Mouse (Mus musculus) urinary bladder, adult 18-20 months (tissue): ENCODE data around the gene Tmem109.
A peak's percentile ranks its signal among the peaks of the same experiment; 100 is the strongest.

Experiments
- DNase-seq, 2 experiments: peaks; one replicate each; pipeline ENCODE4 v3.0.0; 2022; ENCODE audit warnings: low spot score in 2 of 2, mixed read lengths in 2 of 2

The Tmem109 gene

GRCm38 (mm10) chr19:10841721-10842626 lies 39.8 kb downstream of the Tmem109 start:
- no peak for DNase-seq

GRCm38 (mm10) chr19:10839010-10839892 lies 42.5 kb downstream of the Tmem109 start, which contains the start of gene Slc15a3:
Gene Slc15a3, plus strand, starts transcription at chr19:10839727.
- no peak for DNase-seq

- no peak for DNase-seq
Observed at GRCm38 (mm10) chr19:10835671-10836070, 46.1 kb downstream of the Tmem109 start.

GRCm38 (mm10) chr19:10833611-10834010 lies 48.2 kb downstream of the Tmem109 start:
- no peak for DNase-seq

- no peak for DNase-seq
Observed at GRCm38 (mm10) chr19:10832030-10832429, 49.8 kb downstream of the Tmem109 start.

- DNase-seq: peak; percentile 35 to 49
Observed at GRCm38 (mm10) chr19:10831424-10831823, 50.4 kb downstream of the Tmem109 start.

- no peak for DNase-seq
Observed at GRCm38 (mm10) chr19:10829436-10830175, 52.2 kb downstream of the Tmem109 start, which contains the start of gene Cd6. Gene Cd6, minus strand, starts transcription at chr19:10830058.

- no peak for DNase-seq
Observed at GRCm38 (mm10) chr19:10828321-10828720, 53.5 kb downstream of the Tmem109 start.

GRCm38 (mm10) chr19:10824061-10824460 lies 57.7 kb downstream of the Tmem109 start:
- DNase-seq: no peak

- no peak for DNase-seq
Observed at GRCm38 (mm10) chr19:10822534-10822933, 59.3 kb downstream of the Tmem109 start.

GRCm38 (mm10) chr19:10821319-10821718 lies 60.5 kb downstream of the Tmem109 start:
- no peak for DNase-seq
